Mouse (Mus musculus) brain, embryonic 14.5 days (tissue): ENCODE results near the gene Rras. TPM values are rescaled to one million over a fixed set of nuclear protein-coding genes. Genes with fewer than 3 reads are reported as not detected.

ENCODE experiments used
- DNase-seq: peaks from one replicate; pipeline ENCODE4 v3.0.0-alpha.2; 2011; ENCODE audit warnings: low read depth
- CTCF ChIP-seq: fragments of 200-500 bp; IDR thresholded peaks from 2 replicates; pipeline ENCODE4 v1.5.1; 2012; ENCODE audit warnings: inconsistent platforms, mild to moderate bottlenecking, moderate library complexity, borderline replicate concordance; ENCODE audit not compliant: insufficient read depth, insufficient read length; ENCODE audit errors: extremely low read depth
- POLR2A ChIP-seq: fragments of 200-500 bp; IDR thresholded peaks from 2 replicates; pipeline ENCODE4 v1.6.1; 2012; ENCODE audit warnings: mild to moderate bottlenecking, inconsistent platforms, borderline replicate concordance; ENCODE audit not compliant: poor library complexity, insufficient read depth, insufficient read length, severe bottlenecking; ENCODE audit errors: extremely low read depth
- polyA plus RNA-seq: library from polyadenylated mRNA; depleted of rRNA; stranded (reverse); fragments of >200 nt; gene quantifications from 2 replicates; pipeline ENCODE4 v1.2.3, GENCODE M21; 2012

The Rras gene
- polyA plus RNA-seq, 1 experiment: 18.2 TPM

DNA sequence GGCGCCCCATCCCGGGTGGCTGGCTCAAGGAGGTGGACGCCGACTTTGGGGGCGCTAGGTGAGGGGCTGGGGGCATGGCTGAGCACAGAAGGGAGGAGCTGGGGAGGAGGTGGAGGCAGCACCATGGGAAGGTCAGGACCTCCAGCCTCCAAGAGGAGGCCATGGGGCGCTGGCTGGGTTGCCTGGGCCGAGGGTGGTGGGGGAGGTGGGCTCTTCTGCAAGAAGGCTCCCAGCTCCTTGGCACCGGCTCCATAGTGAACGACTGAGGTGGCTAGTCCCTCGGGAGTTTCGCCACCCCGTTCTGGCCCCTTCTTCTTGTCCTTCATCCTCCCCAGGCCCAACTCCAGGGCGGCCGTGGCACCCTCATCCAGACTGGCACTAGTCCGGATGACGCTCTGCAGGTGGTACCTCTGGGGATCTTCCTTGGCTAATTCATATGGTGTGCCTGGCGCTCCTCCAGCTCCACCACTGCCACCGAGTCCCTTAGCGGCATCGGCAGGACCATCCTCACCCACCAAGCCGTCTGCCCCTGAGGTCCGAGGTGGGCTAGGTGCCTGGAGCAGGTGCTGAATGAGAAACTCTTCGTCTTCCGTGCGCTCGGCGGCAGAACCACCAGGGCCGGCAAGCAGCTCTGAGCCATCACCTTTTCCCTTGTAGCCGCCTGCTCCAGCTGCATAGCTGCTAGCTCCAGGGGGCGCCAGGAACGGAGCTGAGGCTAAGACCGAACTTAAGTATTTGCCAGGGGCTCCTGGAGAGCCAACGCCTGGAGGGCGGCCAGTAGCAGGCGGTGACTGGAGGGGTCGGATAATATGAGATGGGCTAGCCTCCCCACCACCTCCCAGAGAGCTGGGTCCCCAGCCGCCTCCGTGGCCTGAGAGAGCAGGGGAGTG, 30.5 kb downstream of the Rras start:
- no peak for TF ChIP-seq POLR2A
- no peak for TF ChIP-seq CTCF
- DNase-seq: no peak

- no peak for TF ChIP-seq POLR2A
- TF ChIP-seq CTCF: no peak
- DNase-seq: no peak
Observed at GRCm38 (mm10) chr7:45048923-45049657, 31.3 kb downstream of the Rras start.

GRCm38 (mm10) chr7:45050945-45051600, 33.3 kb downstream of the Rras start:
- DNase-seq: peak; percentile 98
- TF ChIP-seq CTCF: no peak
- TF ChIP-seq POLR2A: no peak

GRCm38 (mm10) chr7:45051601-45051974, 33.8 kb downstream of the Rras start:
- no peak for TF ChIP-seq POLR2A
- TF ChIP-seq CTCF: no peak
- DNase-seq: no peak

DNA sequence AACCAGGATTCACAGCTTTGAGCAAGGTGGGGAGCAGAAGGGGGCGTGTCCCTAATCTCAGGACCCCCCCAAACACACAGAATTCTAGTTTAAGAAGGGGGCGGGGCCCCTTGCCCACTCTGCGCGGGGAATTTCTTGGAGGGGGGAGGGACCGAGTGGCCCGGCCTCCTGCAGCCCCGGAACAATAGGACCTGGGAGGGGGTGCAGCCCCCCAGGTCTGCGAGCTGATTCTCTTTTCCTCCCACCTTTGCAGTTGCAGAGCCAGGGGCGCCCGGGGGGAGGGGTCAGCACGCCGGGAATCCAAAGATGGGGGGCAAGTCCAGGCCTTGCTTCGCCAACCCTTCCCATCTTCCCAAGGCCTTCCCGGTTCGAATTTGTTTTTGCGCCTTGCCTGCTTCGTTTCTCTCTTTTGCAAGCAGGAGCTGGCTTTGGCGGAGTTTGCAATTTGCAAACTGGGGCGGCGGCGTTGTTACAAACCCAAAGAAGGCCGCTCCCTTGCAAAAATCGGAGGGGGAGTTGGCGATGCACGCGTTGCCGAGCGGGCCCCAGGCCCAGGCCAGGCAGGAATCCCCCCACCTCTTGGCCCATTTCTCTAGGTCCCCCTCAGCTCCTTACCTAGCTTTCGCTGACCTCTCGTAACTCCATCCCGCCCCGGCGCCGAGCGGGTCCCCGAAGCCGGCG, 34.6 kb downstream of the Rras start:
- no peak for TF ChIP-seq POLR2A
- TF ChIP-seq CTCF: no peak
- no peak for DNase-seq

DNA sequence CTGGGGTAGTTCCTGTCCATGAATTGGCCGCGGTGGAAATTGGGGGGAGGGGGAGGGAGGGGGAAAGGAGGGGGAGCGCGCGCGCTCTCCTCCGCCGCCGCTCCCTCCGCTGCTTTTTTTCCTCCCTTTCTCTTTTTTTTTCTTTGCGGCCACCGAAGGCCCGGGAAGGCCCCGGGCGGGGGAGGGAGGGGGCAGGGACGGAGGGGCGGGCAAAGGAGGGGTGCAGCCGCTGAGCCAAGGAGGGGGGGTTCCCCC, 35.0 kb downstream of the Rras start, which contains the start of gene Prr12:
TSS of gene Prr12 (minus strand) at position 20 of the 255 bp plus-strand sequence.
- peak; percentile 90 for DNase-seq
- TF ChIP-seq POLR2A (no peak), CTCF (no peak)

DNA sequence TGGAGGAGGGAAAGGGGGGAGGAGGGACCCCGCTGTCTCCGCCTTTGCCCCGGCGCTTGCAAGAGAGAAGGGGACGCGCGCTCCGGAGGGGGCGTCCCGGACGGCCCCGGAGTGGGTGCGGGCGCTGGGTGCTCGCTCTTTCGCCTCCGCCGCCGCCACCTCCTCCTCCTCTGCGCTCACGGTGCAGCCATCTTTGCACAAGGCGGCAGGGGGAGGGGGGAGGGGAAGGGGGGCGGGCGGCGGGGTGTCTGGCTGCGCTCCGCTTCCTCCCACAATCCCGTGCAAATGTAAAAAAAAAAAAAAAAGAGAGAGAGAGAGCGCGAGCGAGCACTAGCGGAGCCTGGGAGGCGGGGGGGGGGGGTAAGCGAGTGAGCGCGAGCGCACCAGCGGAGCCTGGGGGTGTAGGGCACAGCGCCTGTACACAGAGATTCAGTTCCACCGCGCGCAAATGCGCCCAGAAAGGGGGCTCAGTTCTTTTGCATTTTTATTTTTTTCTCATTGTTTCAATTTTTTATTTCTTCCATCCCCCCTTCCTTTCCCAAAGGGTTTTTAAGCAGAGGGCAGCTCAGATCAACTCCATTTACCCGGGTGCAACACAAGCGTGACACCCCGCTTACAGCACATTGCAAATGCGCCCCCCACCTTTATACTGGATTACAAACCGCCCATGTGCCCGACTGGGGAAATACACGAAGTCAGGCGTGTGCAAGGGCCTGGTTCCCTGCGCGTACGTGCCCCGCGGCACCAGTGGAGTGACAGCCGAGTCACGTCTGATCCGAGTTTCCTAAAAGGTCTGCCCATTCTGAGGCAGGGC, 35.6 kb downstream of the Rras start:
- DNase-seq: peak; percentile 95
- peak; percentile 23 for TF ChIP-seq POLR2A
- TF ChIP-seq CTCF: no peak

DNA sequence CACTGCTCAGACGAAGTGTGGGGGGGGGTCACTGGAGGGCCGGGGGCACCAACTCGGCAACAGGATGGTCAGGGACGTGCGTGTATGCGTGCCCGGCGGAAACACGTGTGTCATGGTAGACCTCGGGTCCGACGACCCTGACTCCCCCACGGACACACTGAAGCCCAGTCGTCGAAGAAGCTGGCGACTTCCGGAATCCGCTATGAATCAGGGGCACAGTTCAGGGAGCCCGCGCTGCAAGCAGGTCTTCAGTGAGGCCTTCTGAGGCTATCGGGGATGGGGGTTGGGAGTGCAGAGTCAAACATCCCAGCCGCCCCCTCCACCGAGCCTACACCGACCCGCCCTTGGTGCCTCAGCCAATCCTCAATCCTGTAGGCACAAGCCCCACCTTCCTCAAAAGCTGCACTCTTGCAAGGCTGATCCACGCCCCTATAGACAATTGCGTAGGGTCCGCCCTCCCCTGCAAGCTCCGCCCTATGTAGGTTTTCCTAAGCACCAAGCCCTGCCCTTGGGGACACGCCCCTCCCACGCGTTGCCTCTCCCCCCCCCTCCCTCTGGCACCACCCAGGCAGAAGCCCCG, 36.3 kb downstream of the Rras start:
- TF ChIP-seq CTCF: no peak
- TF ChIP-seq POLR2A: peak; percentile 29; the same call in 1 of the 2 replicates

DNA sequence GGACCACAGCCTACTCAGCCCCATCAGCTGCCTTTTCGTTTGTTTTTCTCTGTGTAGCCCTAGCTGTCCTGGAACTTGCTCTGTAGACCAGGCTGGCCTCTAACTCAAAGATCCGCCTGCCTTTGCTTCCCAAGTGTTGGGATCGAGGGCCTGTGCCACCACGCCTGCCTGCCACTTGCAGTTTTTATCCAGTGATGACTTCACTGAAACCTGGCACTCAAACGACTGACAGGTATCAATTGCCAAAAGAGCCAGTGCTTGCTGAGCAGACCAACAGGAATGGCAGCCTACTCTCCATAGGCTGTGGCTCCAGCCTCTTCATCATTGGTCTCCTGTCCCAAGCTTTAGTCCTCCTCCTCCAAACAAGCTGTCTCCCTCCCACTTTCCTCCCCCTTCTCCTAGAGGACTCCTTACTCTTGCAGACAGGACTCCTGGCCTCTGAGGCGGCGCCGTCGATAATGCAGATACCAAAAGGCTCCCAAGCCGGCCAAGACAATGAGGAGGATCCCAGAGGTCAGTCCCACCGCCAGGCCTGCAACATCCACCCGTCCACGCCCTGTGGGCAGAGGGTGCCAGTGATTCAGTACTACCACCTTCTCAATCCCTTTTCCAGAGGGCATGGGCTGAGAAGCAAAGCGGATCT, 38.7 kb downstream of the Rras start:
- TF ChIP-seq POLR2A (no peak), CTCF (no peak)
- DNase-seq: no peak

More for the DNA sequence above, 36.3 kb downstream of the Rras start:
- DNase-seq: peak; percentile 99
